Mouse (Mus musculus): ENCODE results near the gene Alox8.

DNA sequence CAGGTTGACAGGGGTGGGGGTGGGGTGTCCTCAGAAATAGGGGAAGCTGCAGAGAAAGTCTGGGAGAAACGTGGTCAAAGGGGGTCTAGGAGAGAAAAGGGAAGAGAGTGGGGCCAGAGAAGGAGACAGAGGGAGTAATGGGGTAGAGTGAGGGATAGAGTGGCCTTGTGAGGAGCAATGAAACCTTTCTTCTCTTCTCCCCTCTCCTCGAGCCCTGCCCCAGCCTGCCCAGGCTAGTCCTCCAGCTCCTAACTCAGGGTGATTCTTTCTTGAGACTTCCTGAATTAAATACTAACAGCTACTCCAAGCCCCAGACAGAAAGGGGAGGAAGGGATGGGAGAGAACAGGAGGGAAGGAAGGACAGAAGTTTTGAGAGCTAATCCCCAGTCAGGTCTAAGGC, 21.0 kb upstream of the Alox8 start:
- TF ChIP-seq POLR2A (IDR thresholded peaks at IDR 0.05; ENCODE audit: borderline replicate concordance, insufficient read depth, low read length) (no peak), CTCF (IDR thresholded peaks at IDR 0.05; ENCODE audit: borderline replicate concordance, insufficient read depth, low read depth, low read length) (no peak)
